Mouse (Mus musculus) midbrain, embryonic 14.5 days (tissue): ENCODE measurements around the gene Gm2310. TPM values are rescaled to one million over a fixed set of nuclear protein-coding genes. Genes with fewer than 3 reads are reported as not detected.

ENCODE experiments used
- ATAC-seq: fragments of 200-750 bp; cut with Nextera tagmentation; 2 replicates; pipeline ENCODE4 v1.8.0; 2017; ENCODE audit warnings: moderate number of reproducible peaks, moderate library complexity; ENCODE audit not compliant: low FRiP score, low TSS enrichment
- DNase-seq: peaks from one replicate; pipeline ENCODE4 v3.0.0-alpha.2; 2015
- H3K27ac ChIP-seq: fragments of 300-500 bp; sonication (generic); replicated peaks from 2 replicates; pipeline ENCODE4 v1.5.1; 2014; ENCODE audit warnings: mild to moderate bottlenecking, low read depth, low read length, moderate library complexity
- H3K27me3 ChIP-seq: fragments of 300-500 bp; sonication (generic); 2 replicates; pipeline ENCODE4 v1.6.1; 2014; ENCODE audit warnings: low read length, control low read depth, mixed read lengths; ENCODE audit not compliant: control insufficient read depth, insufficient read depth
- H3K36me3 ChIP-seq: fragments of 300-500 bp; sonication (generic); 2 replicates; pipeline ENCODE4 v1.6.1; 2014; ENCODE audit warnings: low read length, control low read depth; ENCODE audit not compliant: control insufficient read depth, insufficient read depth
- H3K4me1 ChIP-seq: fragments of 300-500 bp; sonication (generic); 2 replicates; pipeline ENCODE4 v1.6.1; 2014; ENCODE audit warnings: mild to moderate bottlenecking, antibody characterized with exemption, low read length, control low read depth; ENCODE audit not compliant: control insufficient read depth, insufficient read depth
- H3K4me2 ChIP-seq: fragments of 300-500 bp; sonication (generic); 2 replicates; pipeline ENCODE4 v1.6.1; 2014; ENCODE audit warnings: mild to moderate bottlenecking, low read length, moderate library complexity
- H3K4me3 ChIP-seq: fragments of 300-500 bp; sonication (generic); replicated peaks from 2 replicates; pipeline ENCODE4 v1.5.1; 2014; ENCODE audit warnings: low read depth, low read length
- H3K9ac ChIP-seq: fragments of 300-500 bp; sonication (generic); replicated peaks from 2 replicates; pipeline ENCODE4 v1.6.1; 2014; ENCODE audit warnings: mild to moderate bottlenecking, low read length, moderate library complexity
- H3K9me3 ChIP-seq: fragments of 300-500 bp; sonication (generic); 2 replicates; pipeline ENCODE4 v1.6.1; 2016; ENCODE audit warnings: low read length, control low read depth, mixed read lengths; ENCODE audit not compliant: control insufficient read depth
- WGBS: fragments of 180-500 bp; shearing (Covaris S2); extraction: QIAGEN DNeasy Blood & Tissue Kit; methylation state at CpG from one replicate; pipeline ENCODE4 v1.1.7; 2014; 5-methylcytosine and 5-hydroxymethylcytosine counted together
- polyA plus RNA-seq: library from polyadenylated mRNA; unstranded; fragments of >200 nt; fragmentation: Nextera tagmentation; extraction: Ambion mirVana; gene quantifications from 2 replicates; pipeline ENCODE4 v1.2.1, GENCODE M21; 2014

Gm2310 gene
- polyA plus RNA-seq, 1 experiment from 2014 or later = not detected

DNA sequence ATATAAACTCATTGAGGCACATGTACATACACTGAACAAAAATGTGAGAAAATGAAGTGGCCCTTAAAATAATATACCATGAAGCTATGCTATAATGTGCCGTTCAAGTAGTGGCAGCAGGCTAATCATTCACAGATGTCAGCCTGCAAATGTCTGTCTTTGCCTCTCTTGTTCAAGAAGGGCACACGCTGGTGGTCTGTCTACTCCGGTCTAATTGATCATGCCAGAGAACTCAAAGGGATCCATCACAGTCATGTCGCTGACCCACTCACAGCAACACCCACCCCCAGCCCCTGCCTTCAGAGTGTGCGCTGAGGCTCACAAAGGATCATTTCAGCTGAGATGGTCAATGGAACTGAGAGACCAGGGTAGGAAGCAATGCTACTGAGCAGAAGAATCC, 6.8 kb downstream of the Gm2310 start:
- H3K9me3 ChIP-seq = no peaks in the 10 kb centered on the region
- no peak overlapping the region for H3K27ac ChIP-seq
- no peaks in the 10 kb centered on the region for H3K27me3 ChIP-seq
- ATAC-seq (no peak), DNase-seq (no peak)
- H3K4me3 ChIP-seq = no peak overlapping the region
- no peaks in the 10 kb centered on the region for H3K4me1 ChIP-seq
- no peak overlapping the region for H3K4me2 ChIP-seq
- H3K9ac ChIP-seq = no peak overlapping the region
- H3K36me3 ChIP-seq = no peaks in the 10 kb centered on the region
- WGBS = 72% methylated on average over 5 of the region's 5 CpGs

DNA sequence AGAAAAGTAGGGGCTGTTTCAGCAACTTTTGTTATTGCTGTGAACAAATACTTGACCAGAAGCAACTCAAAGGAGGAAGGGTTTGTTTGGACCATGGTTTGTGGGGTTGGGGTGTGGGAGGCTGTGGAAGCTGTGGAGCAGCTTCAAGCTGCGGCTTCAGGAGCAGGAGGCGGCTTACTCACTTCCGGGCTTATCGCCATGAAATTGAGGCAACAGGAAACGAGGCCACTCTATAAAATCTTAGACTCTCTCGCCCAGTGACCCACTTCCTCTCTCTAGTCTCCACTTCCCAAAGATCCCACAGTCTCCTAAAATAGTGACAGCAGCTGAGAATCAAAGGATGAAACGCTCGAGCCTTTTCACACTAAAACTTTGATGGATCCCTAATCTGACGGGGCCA, 7.9 kb downstream of the Gm2310 start:
- Histone ChIP-seq H3K27ac (no peak overlapping the region), H3K9me3 (no peaks in the 10 kb centered on the region), H3K9ac (no peak overlapping the region), H3K36me3 (no peaks in the 10 kb centered on the region), H3K27me3 (no peaks in the 10 kb centered on the region), H3K4me3 (no peak overlapping the region), H3K4me1 (no peaks in the 10 kb centered on the region), H3K4me2 (no peak overlapping the region)
- ATAC-seq (no peak), DNase-seq (no peak)
- 66% methylated on average over 9 of the region's 9 CpGs for WGBS

GRCm38 (mm10) chr15:8502431-8502830, 17.3 kb downstream of the Gm2310 start:
- no peak for DNase-seq
- Histone ChIP-seq H3K9me3 (no peaks in the 10 kb centered on the region), H3K27me3 (no peaks in the 10 kb centered on the region), H3K4me1 (no peaks in the 10 kb centered on the region), H3K27ac (no peak overlapping the region), H3K36me3 (no peaks in the 10 kb centered on the region), H3K4me3 (no peak overlapping the region), H3K9ac (no peak overlapping the region), H3K4me2 (no peak overlapping the region)
- no peak for ATAC-seq
- 92% methylated on average over 2 of the region's 2 CpGs for WGBS

GRCm38 (mm10) chr15:8485261-8485660, 34.5 kb downstream of the Gm2310 start:
- no peaks in the 10 kb centered on the region for H3K9me3 ChIP-seq
- H3K4me3 ChIP-seq = no peak overlapping the region
- no peak overlapping the region for H3K27ac ChIP-seq
- ATAC-seq (no peak), DNase-seq (no peak)
- WGBS = 86% methylated on average over 6 of the region's 6 CpGs
- H3K4me2 ChIP-seq = no peak overlapping the region
- no peaks in the 10 kb centered on the region for H3K4me1 ChIP-seq
- H3K9ac ChIP-seq = no peak overlapping the region
- no peaks in the 10 kb centered on the region for H3K27me3 ChIP-seq
- H3K36me3 ChIP-seq = no peaks in the 10 kb centered on the region

GRCm38 (mm10) chr15:8469006-8469575, 50.7 kb downstream of the Gm2310 start:
- Histone ChIP-seq H3K27me3 (no peaks in the 10 kb centered on the region), H3K36me3 (no peaks in the 10 kb centered on the region), H3K9me3 (no peaks in the 10 kb centered on the region), H3K4me2 (no peak overlapping the region), H3K9ac (no peak overlapping the region), H3K4me3 (no peak overlapping the region), H3K4me1 (no peaks in the 10 kb centered on the region), H3K27ac (no peak overlapping the region)
- DNase-seq = no peak
- ATAC-seq = no peak
- WGBS = 54% methylated on average over 4 of the region's 4 CpGs

Other genes with a start within 250 kb of the Gm2310 start
- gene Nipbl, start 75.5 kb downstream of the Gm2310 start, polyA plus RNA-seq = 18.9 and 23.3 TPM in 2 replicates
- 117 and 138 TPM in 2 replicates for gene Slc1a3, start 190.8 kb upstream of the Gm2310 start, polyA plus RNA-seq